Comparison of ENCODE assay signal across 18 mouse cellular contexts in the genomic region with DNA sequence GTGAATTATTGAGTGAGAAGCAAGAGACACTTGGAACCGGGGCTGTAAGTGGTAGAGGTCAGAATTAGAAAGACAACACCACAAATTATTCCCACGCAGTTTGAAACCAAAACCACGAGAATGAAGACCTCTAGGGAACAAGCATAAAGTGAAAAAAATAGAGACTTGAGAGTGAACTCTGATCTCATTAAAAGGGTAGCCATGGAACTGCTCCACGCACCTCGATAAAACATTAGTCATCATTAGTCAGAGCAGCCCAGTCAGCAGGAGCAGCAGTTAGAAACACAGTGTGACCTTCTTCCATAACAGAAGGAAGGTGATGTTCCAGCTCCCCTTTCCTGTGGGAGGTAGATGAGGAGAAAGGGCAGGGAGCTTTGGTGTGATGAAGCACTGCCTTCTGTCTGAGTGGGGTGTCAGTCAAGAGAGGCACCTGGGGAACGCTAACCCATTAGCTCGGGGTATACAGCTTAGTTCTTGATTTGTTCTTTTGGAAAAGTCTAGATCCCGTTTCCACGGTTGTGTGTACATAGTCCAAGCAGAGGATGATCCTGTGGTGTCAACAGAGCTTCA.
DNase-seq lines count a peak whose midpoint lies in the region; ATAC-seq lines count a peak whose summit lies in the region.
"Had no signal": no experiment of that assay in that cellular context is flagged by ENCODE, and none has a peak within 500 bp of the region (broad histone marks: within the 10 kb centered on the region; RNA-seq: fewer than 3 reads in every experiment).

No protein-coding gene starts in this region.

- 70% methylated on average over 9 of the region's 9 CpGs for WGBS in hindbrain, embryonic 15.5 days
- 85% methylated on average over 9 of the region's 9 CpGs for WGBS in hindbrain, embryonic 10.5 days

- 0 out of 2 replicates have a peak, but pooled peaks cover 6% of the 10 kb centered on the region for H3K4me1 ChIP-seq in hindbrain, embryonic 15.5 days (replicated peaks)
- H3K4me1 ChIP-seq in hindbrain, embryonic 10.5 days (replicated peaks): no peaks in the 10 kb centered on the region
- H3K4me1 ChIP-seq: heart, embryonic 10.5 days; stomach, embryonic 15.5 days had no signal

- H3K4me3 ChIP-seq in hindbrain, embryonic 15.5 days: no peak overlapping the region
- H3K4me3 ChIP-seq in hindbrain, embryonic 10.5 days: no peak overlapping the region
- H3K4me3 ChIP-seq: forebrain, embryonic 10.5 days; heart, embryonic 10.5 days; stomach, embryonic 15.5 days had no signal

- no peak overlapping the region for H3K27ac ChIP-seq in hindbrain, embryonic 15.5 days (replicated peaks)
- H3K27ac ChIP-seq in hindbrain, embryonic 10.5 days: no peak overlapping the region
- H3K27ac ChIP-seq: forebrain, embryonic 10.5 days; heart, embryonic 10.5 days; stomach, embryonic 15.5 days had no signal

- DNase-seq in hindbrain, embryonic 10.5 days (ENCODE audit: low spot score): no peak
- peak; percentile 36 for DNase-seq in NIH3T3 (ENCODE audit: low read depth)
- DNase-seq in fibroblast of lung, adult 2 months (ENCODE audit: low read depth): peak; percentile 51
- peak; percentile 14 to 53 for DNase-seq in kidney, postnatal 36 days
- DNase-seq in heart, postnatal 25 days (ENCODE audit: low spot score): no peak
- DNase-seq in gastrocnemius, postnatal 25 days: no peak
- DNase-seq: cerebellum, postnatal 25 days; gastrocnemius, postnatal 10 days; heart, postnatal 4 days; layer of hippocampus, adult 9-11 months; liver, postnatal 0 days; lung, postnatal 4 days; thymus, postnatal 36 days had no signal

- H3K4me2 ChIP-seq in hindbrain, embryonic 15.5 days: no peak overlapping the region
- H3K4me2 ChIP-seq: stomach, embryonic 15.5 days had no signal

- H3K27me3 ChIP-seq in hindbrain, embryonic 15.5 days: no peaks in the 10 kb centered on the region
- no peaks in the 10 kb centered on the region for H3K27me3 ChIP-seq in hindbrain, embryonic 10.5 days (ENCODE audit: insufficient read depth, poor library complexity, severe bottlenecking)
- H3K27me3 ChIP-seq: stomach, embryonic 15.5 days had no signal

- no peak overlapping the region for H3K9ac ChIP-seq in hindbrain, embryonic 15.5 days
- H3K9ac ChIP-seq: liver, postnatal 0 days; stomach, embryonic 15.5 days had no signal

- 0 out of 2 replicates have a peak, but pooled peaks cover 2% of the 10 kb centered on the region for H3K36me3 ChIP-seq in hindbrain, embryonic 15.5 days
- H3K36me3 ChIP-seq in hindbrain, embryonic 10.5 days: no peaks in the 10 kb centered on the region
- H3K36me3 ChIP-seq: forebrain, embryonic 10.5 days; heart, embryonic 10.5 days; stomach, embryonic 15.5 days had no signal

- peak; percentile 45; the same call in 1 of the 2 replicates for ATAC-seq in hindbrain, embryonic 15.5 days (ENCODE audit: low FRiP score, low read depth)
- ATAC-seq: liver, postnatal 0 days; midbrain, embryonic 16.5 days had no signal

- H3K9me3 ChIP-seq in hindbrain, embryonic 15.5 days: no peaks in the 10 kb centered on the region
- no peaks in the 10 kb centered on the region for H3K9me3 ChIP-seq in hindbrain, embryonic 10.5 days
- H3K9me3 ChIP-seq: forebrain, embryonic 10.5 days; heart, embryonic 10.5 days; stomach, embryonic 15.5 days had no signal

- intact Hi-C loops in heart, postnatal 25 days (cut with DNase I): no loop called here

Comparison
In these comparisons a context has a peak if more than half of its experiments do, and no peak if none do; other contexts are left out.
1. DNase-seq: peak in NIH3T3 (single experiment), fibroblast of lung, adult 2 months (single experiment) and kidney, postnatal 36 days (2 of 2); none in hindbrain, embryonic 10.5 days (single experiment), heart, postnatal 25 days (single experiment) and gastrocnemius, postnatal 25 days (single experiment).